Mouse (Mus musculus): ENCODE data around the gene Lifr.

GRCm38 (mm10) chr15:7105224-7105623 lies 14.8 kb downstream of the Lifr start:
- TF ChIP-seq CTCF (IDR thresholded peaks at IDR 0.05; ENCODE audit: low read depth) (no peak), EP300 (IDR thresholded peaks at IDR 0.05; ENCODE audit: low read depth) (no peak)
